Mouse (Mus musculus): ENCODE measurements around the gene 2510009E07Rik.

2510009E07Rik gene

DNA sequence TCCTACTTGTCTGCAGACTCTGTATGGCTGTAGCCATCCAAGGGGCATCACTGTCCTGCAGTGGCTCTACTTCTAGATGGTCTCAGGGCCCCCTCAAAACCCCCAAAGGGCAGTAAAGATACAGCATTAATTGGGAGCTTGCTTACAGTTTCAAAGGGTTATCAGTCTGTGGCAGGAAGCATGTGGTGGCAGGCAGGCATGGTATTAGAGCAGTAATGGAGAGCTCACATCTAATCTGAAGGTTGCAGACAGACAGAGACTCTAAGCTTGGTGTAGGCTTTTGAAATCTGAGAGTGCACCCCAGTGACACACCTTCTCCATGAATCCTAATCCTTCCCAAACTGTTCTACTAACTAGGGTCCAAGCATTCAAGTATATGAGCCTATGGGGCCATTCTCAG lies 60.0 kb downstream of the 2510009E07Rik start:
- DNase-seq (ENCODE audit: low spot score): no peak

DNA sequence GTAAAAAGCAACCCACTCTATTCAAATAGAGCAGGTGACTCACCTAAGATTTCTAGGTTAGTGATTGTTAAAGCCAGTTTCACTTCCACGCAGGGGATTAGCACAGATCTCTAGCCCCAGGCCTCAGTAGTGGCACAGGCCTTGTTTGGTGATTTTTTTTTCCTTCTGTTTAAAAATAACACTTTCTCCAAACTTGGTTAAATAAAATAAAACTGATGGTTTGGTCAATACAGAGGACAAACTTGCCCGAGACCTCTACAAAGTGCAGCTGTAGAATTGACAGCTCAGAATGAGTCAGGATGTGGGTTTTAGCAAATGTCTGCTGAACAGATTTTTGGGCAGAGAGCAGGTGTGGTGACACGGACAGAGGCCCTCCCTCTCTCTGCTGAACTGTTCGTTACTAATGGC lies 62.6 kb downstream of the 2510009E07Rik start:
- no peak for DNase-seq (ENCODE audit: low spot score)

DNA sequence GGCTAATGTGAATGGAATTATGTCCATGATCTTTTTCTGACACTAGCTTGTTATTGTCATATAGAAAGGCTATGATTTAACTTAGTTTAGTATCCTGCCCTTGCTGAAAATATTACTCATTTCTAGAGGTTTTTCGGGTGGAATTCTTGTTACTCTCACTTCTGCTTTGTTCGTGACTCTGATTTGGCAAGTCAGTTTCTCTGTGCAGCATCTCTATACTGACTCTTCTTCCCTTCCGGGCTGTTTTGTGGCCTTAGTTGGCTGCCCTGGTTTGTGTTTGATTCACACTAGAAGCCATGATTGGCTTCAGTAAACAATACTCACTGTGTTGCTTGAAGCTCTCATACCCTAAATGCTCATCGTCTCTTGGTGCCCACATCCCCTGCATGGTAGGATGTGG lies 63.9 kb downstream of the 2510009E07Rik start:
- DNase-seq (ENCODE audit: low spot score): no peak

DNA sequence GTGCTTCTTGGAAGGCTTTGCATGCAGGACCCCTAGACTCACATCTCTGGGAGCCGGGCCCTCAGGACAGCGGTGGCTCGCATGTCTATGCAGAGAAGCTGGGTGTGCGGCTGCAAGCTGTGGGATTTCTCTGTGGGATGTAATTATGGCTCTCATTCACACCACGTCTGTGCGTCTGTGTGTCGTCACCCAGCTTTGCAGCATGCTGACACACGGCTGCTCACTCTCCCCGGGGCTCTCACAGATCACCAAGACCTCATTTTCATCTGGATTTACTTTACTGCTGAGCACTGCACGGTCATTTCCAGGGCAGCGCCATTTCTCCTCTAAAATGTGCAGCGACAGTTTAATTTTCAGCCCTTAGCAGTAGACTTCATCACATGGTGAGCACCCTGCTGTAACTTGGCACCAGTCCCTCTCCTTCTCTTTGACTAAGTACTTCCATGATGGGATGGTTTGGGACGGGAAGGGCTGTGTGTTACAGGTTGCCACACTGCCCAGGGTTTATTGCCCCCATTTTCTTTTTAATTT lies 66.3 kb downstream of the 2510009E07Rik start:
- DNase-seq (ENCODE audit: low spot score): peak; percentile 11

DNA sequence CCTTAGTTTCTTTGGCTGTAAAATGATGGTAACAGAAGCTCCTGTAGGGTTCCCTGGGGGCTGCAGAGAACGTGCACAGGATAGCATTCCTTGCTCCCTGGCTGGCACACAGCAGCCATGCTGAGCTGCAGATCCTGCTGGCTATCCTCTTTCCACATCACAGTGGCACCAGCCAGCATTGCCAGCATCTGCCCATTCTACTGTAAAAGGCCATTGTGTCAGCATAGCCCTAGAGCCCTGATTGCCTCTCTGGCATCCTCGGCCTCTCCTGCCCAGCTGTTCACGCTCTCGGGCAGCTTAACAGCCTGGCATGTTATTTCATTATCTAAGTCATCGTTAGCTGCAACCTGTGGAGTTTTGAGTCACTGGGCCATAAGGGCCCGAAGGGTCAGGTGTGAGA lies 67.2 kb downstream of the 2510009E07Rik start:
- DNase-seq (ENCODE audit: low spot score): peak; percentile 7

DNA sequence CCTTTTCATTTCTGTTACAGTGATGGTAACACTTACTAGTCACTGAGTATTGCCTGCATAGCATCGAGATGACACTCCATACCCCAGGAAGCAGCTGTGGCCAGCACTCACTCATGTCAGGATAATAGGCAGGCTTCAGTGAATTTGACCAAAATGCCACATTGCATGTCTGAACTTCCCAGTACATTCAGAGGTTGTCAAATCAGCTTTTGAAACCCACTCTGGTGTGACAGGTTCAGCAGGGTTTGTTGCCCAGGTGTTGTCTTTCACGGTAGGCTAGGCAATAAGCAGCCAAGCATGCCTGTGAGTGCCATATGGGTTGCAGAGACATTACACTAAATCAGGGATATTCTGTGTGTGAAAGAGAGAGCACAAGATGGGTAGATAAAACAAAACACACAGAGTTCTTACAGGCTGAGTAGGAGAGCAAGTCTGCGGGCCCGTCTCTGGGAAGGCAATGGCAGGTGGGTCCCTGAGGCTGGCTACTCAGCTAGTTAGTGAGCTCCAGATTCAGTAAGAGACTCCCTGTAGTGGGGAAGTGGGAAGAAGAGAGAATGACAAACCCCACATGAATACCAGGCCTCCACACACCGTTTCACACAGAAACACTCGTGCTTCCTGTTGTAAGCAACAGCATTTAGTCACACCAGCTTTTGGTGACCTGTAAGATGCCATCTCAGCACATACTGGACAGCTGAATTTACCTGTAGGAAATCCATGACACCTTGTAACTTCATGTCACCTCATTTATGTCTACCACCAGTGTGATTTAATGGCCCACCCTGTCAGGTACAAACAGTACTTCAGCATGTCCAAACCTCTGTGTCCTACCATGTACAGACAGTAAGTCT lies 68.5 kb downstream of the 2510009E07Rik start:
- no peak for DNase-seq (ENCODE audit: low spot score)

DNA sequence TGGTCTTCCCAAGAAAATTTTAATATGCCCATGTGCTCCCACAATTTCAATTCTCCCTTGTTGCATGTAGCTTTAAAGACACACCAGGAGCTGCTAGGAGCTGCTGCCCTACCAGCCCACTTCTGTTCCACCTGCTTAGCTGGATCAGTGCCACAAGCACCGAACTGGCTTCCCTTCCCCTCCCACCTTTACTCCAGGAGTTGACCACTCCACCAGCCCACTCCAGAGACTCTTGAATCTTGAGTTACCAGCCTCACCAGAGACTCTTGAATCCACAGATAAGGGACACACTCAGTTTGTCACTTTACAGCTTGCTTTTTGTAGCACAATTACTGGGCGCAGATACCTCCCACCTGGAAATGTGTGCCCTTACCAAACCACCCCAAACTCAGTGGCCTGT lies 73.8 kb downstream of the 2510009E07Rik start:
- DNase-seq (ENCODE audit: low spot score): no peak

DNA sequence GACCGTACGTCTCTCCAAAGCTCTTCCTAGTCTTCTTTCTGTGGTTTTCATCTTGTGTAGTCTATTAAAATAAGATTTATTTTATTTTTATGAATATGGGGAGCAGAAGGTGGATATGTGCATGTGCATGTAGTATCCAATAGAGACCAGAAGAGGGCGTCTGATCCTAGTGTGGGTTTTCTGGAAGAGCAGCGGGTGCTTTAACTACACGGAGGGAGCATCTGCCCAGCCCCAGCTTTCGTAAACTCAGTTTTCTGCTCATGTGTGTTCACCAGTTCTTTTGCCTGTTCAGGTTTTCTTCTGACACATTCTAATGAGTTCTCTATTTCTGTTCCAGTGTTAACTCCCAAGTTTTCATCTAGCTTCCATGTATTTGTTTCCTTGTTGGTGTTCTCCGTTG lies 78.7 kb downstream of the 2510009E07Rik start:
- no peak for DNase-seq (ENCODE audit: low spot score)

DNA sequence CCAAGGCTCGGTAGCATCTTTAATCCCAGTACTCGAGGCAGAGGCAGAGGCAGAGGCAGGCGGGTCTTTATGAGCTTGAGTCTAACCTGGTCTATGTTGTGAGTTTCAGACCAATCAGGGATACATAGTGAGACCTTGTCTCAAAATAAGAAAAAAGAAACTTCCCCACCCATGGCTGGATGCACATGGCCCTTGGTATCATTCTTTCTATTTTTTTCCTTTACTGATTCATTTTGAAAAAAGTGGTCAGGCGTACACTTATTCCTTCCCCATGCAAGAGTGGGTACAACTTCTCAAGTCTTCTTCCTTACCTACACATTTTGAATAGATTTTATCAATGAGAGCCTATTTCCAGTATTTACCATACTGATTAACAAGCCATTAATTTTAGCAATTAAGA lies 84.0 kb downstream of the 2510009E07Rik start:
- no peak for DNase-seq (ENCODE audit: low spot score)

DNA sequence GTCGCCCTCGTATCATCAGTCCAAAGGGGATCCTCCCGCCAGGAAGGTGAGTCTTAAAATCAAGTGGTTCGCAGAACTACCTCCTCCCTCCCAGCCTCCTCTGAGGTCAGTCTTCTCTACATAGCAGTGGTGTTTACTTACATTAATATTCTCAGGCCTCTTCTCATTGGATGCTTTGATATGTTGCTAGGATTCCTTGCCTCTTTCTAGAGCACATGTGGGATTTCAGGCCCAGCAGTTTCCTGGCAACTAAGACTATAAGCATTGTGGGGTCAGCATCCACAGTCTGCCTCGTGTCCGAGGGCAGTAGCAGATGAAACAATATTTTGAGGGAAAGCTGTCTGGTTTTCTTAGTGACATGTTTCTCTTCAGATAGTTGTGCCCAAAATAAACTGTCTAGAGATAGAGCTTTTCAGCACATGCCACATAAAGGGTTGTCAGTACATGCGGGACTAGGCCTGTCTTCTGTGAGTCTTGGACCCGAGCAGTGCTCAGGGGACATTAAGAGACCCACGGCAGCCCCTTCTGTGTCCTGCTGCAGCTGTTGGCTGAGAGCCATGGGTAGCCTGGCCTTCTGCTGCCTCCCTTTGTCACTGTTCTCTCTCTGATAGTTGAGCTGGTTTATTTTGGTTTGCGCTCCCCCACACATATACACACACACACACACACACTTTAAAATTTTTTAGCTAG lies 86.1 kb downstream of the 2510009E07Rik start:
- no peak for DNase-seq (ENCODE audit: low spot score)

DNA sequence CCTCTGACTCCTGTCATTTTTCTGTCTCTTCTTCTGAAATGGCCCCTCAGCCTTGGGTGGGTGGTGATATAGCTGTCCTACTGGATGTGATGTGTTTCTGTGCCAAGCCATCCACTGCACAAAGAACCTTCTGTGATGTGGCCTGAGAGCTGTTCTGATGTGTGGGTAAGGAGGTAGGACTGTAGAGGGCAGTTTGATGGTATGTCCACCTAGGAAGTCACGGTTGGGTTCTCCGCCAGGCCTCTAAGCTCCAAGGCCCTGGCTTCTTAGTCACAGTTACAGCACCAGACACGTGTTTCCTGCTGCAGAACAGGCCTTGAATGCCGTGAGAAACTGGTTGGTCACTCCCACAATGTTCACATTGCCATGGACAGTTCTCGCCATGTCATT lies 86.8 kb downstream of the 2510009E07Rik start:
- DNase-seq (ENCODE audit: low spot score): no peak

DNA sequence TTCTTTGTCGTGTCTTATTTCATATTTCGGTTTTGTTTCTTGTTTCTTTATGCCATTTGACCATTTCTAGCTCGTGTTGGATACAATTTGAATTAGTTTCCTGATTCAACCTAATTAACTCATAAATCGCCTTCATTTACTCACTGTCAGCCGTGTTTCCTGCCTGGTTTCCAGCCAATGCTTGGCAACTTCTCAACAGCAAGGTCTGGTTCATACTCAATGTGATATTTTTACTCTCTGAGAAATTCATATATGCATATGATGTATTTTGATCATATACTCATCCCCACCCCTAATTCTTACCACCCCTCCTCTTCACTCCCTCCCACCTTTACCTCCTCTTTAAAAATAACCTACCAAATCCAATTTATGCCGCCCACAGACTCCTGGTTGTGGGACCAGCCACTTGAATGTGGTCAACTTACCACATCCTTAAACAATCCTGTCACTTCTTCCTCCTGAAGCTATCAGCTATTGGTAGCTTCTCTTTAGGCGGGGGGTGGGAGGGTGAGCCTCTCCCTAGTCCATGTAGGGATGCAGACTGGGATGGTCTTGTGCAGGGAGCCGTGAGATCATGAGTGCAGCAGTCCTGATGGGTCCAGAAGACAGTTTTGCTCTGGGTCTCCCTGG lies 87.3 kb downstream of the 2510009E07Rik start:
- DNase-seq (ENCODE audit: low spot score): peak; percentile 11

DNA sequence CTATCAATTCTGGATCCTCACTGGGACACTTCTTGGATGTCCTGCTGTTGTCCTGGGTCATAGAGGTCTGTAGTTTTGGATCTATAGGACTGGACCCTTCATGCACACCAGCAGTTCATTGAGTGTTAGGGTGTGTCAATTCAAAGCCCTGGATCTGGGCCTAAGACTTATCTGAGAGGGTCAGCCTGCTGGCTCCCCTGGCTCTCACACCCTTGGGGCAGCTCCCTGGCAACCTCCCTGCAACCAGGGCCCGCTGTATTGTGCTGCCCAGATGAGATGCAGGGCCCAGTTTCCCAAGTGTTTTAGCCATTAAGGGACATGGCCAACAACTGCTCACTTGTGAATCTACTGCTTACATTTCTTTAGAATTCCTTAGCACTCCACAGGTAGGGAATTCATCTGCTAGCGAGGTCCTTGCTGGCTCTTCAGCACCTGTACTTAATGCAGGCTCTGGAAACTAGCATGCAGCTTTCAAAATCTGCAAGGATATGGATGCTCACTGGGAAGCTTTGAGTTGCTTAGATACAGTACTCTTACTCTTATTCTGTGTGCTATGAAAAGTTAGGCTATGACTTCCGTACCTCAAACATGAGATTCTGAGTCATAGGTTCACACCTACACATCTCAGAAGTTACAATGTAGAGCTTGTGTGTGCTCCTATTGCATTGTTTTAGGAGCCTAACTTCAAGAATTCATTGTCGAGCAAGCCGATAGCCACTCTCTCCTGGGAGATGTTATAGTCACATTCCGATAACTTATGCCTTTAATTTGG lies 88.0 kb downstream of the 2510009E07Rik start:
- DNase-seq (ENCODE audit: low spot score): peak; percentile 12

DNA sequence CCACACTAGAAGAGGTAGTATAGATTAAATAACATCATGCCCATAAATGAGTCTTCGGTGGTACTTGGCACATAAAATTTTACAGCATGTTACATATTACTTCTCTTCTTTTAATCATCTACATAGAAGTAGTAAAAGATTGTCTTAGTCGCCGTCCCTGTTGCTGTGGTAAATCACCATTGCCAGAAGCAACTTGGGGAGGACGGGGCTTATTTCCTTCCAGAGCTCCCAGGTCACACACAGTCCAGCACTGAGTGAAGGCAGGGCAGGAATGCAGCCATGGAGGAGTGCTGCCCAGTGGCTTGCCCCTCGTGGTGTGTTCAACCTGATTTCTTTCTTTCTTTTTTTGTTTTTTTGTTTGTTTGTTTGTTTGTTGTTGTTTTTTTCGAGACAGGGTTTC lies 90.1 kb downstream of the 2510009E07Rik start:
- DNase-seq (ENCODE audit: low spot score): no peak
